Comparison of ENCODE assay signal across 15 mouse cellular contexts in the genomic region with DNA sequence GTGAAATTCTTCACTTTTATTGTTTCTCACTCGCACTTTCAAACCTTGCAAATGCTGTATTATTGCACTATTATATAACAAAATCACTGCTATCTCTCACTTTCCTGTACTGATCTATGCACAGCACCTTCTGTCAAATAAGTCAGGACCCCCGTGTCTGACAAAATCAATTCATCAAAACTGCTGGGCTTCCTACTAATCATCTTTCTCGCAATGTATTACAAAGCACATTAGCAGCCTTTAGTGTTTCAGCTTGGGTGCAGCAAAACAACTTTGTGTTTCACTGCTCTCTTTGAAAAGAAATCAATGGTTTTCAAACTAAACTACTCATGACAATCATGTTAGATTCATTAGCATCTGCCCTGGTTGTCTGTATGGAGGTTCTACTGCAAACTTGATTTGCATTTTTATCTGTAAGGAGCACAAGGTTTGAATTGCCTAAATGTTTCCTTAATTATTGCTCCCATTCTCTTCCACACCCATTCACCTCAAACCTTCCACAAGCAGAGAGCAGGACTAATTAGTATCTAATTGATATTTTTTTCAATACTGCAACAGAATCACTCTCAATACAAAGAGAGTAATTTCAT.
"Had no signal": no experiment of that assay in that cellular context is flagged by ENCODE, and none has a peak within 500 bp of the region (broad histone marks: within the 10 kb centered on the region; RNA-seq: fewer than 3 reads in every experiment).

No protein-coding gene starts in this region.

- H3K27me3 ChIP-seq: limb, embryonic 15.5 days; liver, embryonic 12.5 days; neural tube, embryonic 13.5 days had no signal

- H3K4me3 ChIP-seq: limb, embryonic 15.5 days; liver, embryonic 12.5 days; midbrain, embryonic 10.5 days; neural tube, embryonic 13.5 days had no signal

- H3K4me1 ChIP-seq: limb, embryonic 15.5 days; liver, embryonic 12.5 days; midbrain, embryonic 10.5 days; neural tube, embryonic 13.5 days had no signal

- H3K9me3 ChIP-seq: limb, embryonic 15.5 days; midbrain, embryonic 10.5 days; neural tube, embryonic 13.5 days had no signal

- H3K27ac ChIP-seq: limb, embryonic 15.5 days; liver, embryonic 12.5 days; midbrain, embryonic 10.5 days; neural tube, embryonic 13.5 days had no signal

- H3K36me3 ChIP-seq: limb, embryonic 15.5 days; liver, embryonic 12.5 days; midbrain, embryonic 10.5 days; neural tube, embryonic 13.5 days had no signal

- H3K9ac ChIP-seq: limb, embryonic 15.5 days; liver, embryonic 12.5 days; lung, embryonic 14.5 days; neural tube, embryonic 13.5 days had no signal

- H3K4me2 ChIP-seq: limb, embryonic 15.5 days; liver, embryonic 12.5 days; lung, embryonic 14.5 days; neural tube, embryonic 13.5 days had no signal

- DNase-seq: kidney, postnatal 36 days; layer of hippocampus, adult 9-11 months; layer of hippocampus, postnatal 36 days; lung, postnatal 10 days; lung, postnatal 4 days; right cerebral cortex, adult 18-20 months; spleen, adult 18-20 months; thymus, adult 18-20 months; thymus, postnatal 14 days had no signal

- ATAC-seq: liver, embryonic 12.5 days; midbrain, embryonic 16.5 days had no signal
